Mouse (Mus musculus): ENCODE measurements around the gene Arhgap10.

DNA sequence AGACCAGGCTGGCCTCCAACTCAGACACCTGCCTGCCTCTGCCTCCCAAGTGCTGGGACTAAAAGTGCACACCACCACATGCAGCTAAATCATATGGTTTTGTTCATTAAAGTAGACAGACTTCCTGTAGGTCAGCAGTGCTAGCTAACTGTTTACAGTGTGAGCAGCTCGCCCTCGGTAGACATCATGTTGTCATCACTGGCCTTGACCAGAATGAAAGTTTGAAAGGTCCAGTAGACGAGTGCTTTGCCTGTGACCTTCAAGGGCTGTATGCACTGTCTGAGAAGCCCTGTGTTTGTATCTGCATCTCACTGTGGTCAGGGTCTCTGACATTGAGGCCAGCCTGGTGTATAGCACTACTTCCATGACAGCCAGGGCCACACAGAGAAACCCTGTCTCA is 43.7 kb upstream of the Arhgap10 start:
- TF ChIP-seq CTCF (IDR thresholded peaks at IDR 0.05; ENCODE audit: low read depth) (no peak), EP300 (IDR thresholded peaks at IDR 0.05; ENCODE audit: low read depth) (no peak)

Data from liver, postnatal 0 days (tissue).